Mouse (Mus musculus) B cell, adult 62 days (primary cell): ENCODE measurements around the gene Wfs1. TPM values are rescaled to one million over a fixed set of nuclear protein-coding genes. Genes with fewer than 3 reads are reported as not detected.

Experiments used
- total RNA-seq: library from RNA; stranded (reverse); gene quantifications from 4 replicates; pipeline ENCODE4 v1.2.4, GENCODE M21; 2023

Gene Wfs1
- 5.8 to 6.3 TPM (median 5.9 TPM) in 4 replicates for total RNA-seq

DNA sequence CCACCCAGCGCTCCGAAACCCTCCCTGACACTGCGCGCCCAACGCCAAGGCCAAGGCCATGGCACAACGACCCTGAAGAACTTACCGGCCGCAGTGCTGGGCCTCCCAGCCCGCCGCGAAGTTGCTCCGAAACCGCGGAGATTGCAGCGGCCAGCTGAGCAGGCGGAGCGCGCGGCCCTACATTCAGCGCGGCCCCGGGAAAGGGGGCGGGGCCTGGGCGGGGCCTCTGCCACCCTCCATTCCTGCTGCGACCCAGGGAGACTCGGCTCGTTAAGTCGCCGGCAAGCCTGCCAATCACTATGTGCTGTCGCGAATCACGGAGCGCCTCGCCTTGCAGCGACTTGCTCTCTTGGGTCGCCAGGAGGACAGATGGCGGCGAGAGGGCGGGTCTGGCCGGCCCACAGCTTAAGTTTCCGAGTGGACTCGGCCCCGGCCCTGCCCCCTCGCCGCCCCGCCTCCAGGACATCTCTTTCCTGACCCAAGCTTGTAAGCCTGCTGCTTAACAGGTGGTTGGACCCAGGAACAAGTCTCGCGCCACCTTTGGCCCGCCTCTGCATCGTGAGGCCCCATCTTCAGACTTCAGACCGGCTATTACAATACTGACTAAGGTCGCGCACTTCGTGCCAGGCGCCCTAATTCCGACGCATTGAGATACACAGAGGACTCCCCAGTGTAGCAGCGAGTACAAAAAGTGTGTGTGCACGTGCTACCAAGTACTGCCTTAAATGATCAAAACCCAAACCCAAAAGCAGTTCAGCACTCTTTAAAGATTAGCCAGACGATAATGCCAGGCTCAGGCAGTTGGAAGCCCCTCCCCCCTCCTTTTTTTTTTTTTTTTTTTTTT is at the start of gene Wfs1:
Wfs1 (minus strand) TSS at position 425 of the 844 bp plus-strand sequence.

Other genes with a start within 250 kb of the Wfs1 start
- gene Bloc1s4, start 240.6 kb downstream of the Wfs1 start, total RNA-seq = 21.6 to 31.4 TPM (median 25.1 TPM) in 4 replicates
- 147 to 159 TPM (median 149 TPM) in 4 replicates for gene Mrfap1, start 192.4 kb downstream of the Wfs1 start, total RNA-seq
- gene Man2b2, start 158.6 kb downstream of the Wfs1 start, total RNA-seq = 57.4 to 63.3 TPM (median 59.7 TPM) in 4 replicates
- gene Ppp2r2c, start 120.7 kb downstream of the Wfs1 start, total RNA-seq = not detected in 4 replicates
- 10.1 to 13.2 TPM (median 10.6 TPM) in 4 replicates for gene Gm1043, start 96.2 kb upstream of the Wfs1 start, total RNA-seq